Mouse (Mus musculus): ENCODE measurements around the gene Nudt21.

GRCm38 (mm10) chr8:93980141-93980540 lies 56.7 kb downstream of the Nudt21 start:
- no peak for TF ChIP-seq CTCF (IDR thresholded peaks at IDR 0.05; ENCODE audit: borderline replicate concordance, insufficient read depth, low read length)
- no peak for TF ChIP-seq POLR2A (IDR thresholded peaks at IDR 0.05; ENCODE audit: low read depth, low read length)
